Mouse (Mus musculus) embryonic facial prominence, embryonic 11.5 days (tissue): ENCODE results near the gene Wfdc15b. TPM values are rescaled to one million over a fixed set of nuclear protein-coding genes. Genes with fewer than 3 reads are reported as not detected.

ENCODE experiments used
- polyA plus RNA-seq: library from polyadenylated mRNA; unstranded; fragments of >200 nt; fragmentation: Nextera tagmentation; extraction: Ambion mirVana; gene quantifications from 2 replicates; pipeline ENCODE4 v1.2.1, GENCODE M21; 2014

Gene Wfdc15b
- polyA plus RNA-seq, 1 experiment from 2014 or later: not detected

Other genes starting within 250 kb of the Wfdc15b start
- 332 and 344 TPM in 2 replicates for gene Ywhab, start 226.7 kb downstream of the Wfdc15b start, polyA plus RNA-seq
- 1.4 and 2.2 TPM in 2 replicates for gene Pabpc1l, start 196.2 kb downstream of the Wfdc15b start, polyA plus RNA-seq
- gene Stk4, start 151.3 kb downstream of the Wfdc15b start, polyA plus RNA-seq: 26.5 and 31.4 TPM in 2 replicates
- gene Tomm34, start 150.5 kb downstream of the Wfdc15b start, polyA plus RNA-seq: 60.5 and 61.0 TPM in 2 replicates
- gene Kcns1, start 50.5 kb downstream of the Wfdc15b start, polyA plus RNA-seq: 0.07 and 0.20 TPM in 2 replicates
- not detected in 2 replicates for gene Wfdc5, start 38.9 kb downstream of the Wfdc15b start, polyA plus RNA-seq
- not detected in 2 replicates for gene Wfdc12, start 31.1 kb downstream of the Wfdc15b start, polyA plus RNA-seq
- gene Wfdc15a, start 21.5 kb downstream of the Wfdc15b start, polyA plus RNA-seq: not detected in 2 replicates
- not detected in 2 replicates for gene Svs2, start 16.8 kb upstream of the Wfdc15b start, polyA plus RNA-seq
- not detected in 2 replicates for gene Svs3b, start 35.0 kb upstream of the Wfdc15b start, polyA plus RNA-seq
- not detected in 2 replicates for gene Svs4, start 56.8 kb upstream of the Wfdc15b start, polyA plus RNA-seq
- not detected in 2 replicates for gene Svs3a, start 67.6 kb upstream of the Wfdc15b start, polyA plus RNA-seq
- not detected in 2 replicates for gene Svs6, start 95.1 kb upstream of the Wfdc15b start, polyA plus RNA-seq
- not detected in 2 replicates for gene Svs5, start 111.1 kb upstream of the Wfdc15b start, polyA plus RNA-seq
- gene Slpi, start 167.4 kb upstream of the Wfdc15b start, polyA plus RNA-seq: 0.32 and 0.79 TPM in 2 replicates
- gene Rbpjl, start 181.5 kb upstream of the Wfdc15b start, polyA plus RNA-seq: not detected in 2 replicates
- 1.2 and 1.3 TPM in 2 replicates for gene Matn4, start 183.5 kb upstream of the Wfdc15b start, polyA plus RNA-seq
- 19.2 and 24.1 TPM in 2 replicates for gene Sdc4, start 222.2 kb upstream of the Wfdc15b start, polyA plus RNA-seq
- gene Sys1, start 235.3 kb upstream of the Wfdc15b start, polyA plus RNA-seq: 53.3 and 58.3 TPM in 2 replicates
- gene Gm20458, start 239.3 kb upstream of the Wfdc15b start, polyA plus RNA-seq: 2.6 and 4.3 TPM in 2 replicates